Mouse (Mus musculus): Measurements from ENCODE around the gene Plekhj1. TPM values are rescaled to one million over a fixed set of nuclear protein-coding genes. Genes with fewer than 3 reads are reported as not detected.
A peak's percentile ranks its signal among the peaks of the same experiment; 100 is the strongest.
"Not testable (repeated sequence)": the region's sequence is repeated elsewhere in the genome, so short reads cannot be mapped to it uniquely, and the experiment has no call there.

Plekhj1 gene
- polyA plus RNA-seq, 1 experiment from 2014 or later = 59.9 TPM

- peaks cover 19% of the 10 kb centered on the region; the same call in 1 of the 2 replicates for H3K27me3 ChIP-seq (replicated peaks; ENCODE audit: insufficient read depth, low read length)
- no peak for ATAC-seq
- WGBS = 64% methylated on average over 29 of the region's 30 CpGs
Measured at GRCm38 (mm10) chr10:80835617-80836016, 37.2 kb upstream of the Plekhj1 start.

GRCm38 (mm10) chr10:80832818-80833217 is 34.4 kb upstream of the Plekhj1 start:
- WGBS = 56% methylated on average over 6 of the region's 7 CpGs
- Histone ChIP-seq H3K27ac (ENCODE audit: low read length) (no peak overlapping the region), H3K9ac (replicated peaks; ENCODE audit: low read depth) (no peak overlapping the region), H3K36me3 (ENCODE audit: insufficient read depth, low read length) (0 out of 2 replicates have a peak, but pooled peaks cover 4% of the 10 kb centered on the region), H3K4me3 (ENCODE audit: low read depth, low read length) (no peak overlapping the region), H3K4me1 (ENCODE audit: insufficient read depth, low read depth, low read length) (no peaks in the 10 kb centered on the region), H3K4me2 (replicated peaks; ENCODE audit: low read depth, low read length) (no peak overlapping the region), H3K9me3 (ENCODE audit: low read length) (no peaks in the 10 kb centered on the region), H3K27me3 (replicated peaks; ENCODE audit: insufficient read depth, low read length) (peaks cover 19% of the 10 kb centered on the region; the same call in 1 of the 2 replicates)
- no peak for TF ChIP-seq EP300 (IDR thresholded peaks at IDR 0.05)
- TF ChIP-seq CTCF (IDR thresholded peaks at IDR 0.05) = no peak
- ATAC-seq = no peak
- DNase-seq (ENCODE audit: low spot score) = no peak

More at GRCm38 (mm10) chr10:80835617-80836016, 37.2 kb upstream of the Plekhj1 start:
- Histone ChIP-seq H3K4me2 (replicated peaks; ENCODE audit: low read depth, low read length) (no peak overlapping the region), H3K4me3 (ENCODE audit: low read depth, low read length) (no peak overlapping the region), H3K27ac (ENCODE audit: low read length) (no peak overlapping the region), H3K4me1 (ENCODE audit: insufficient read depth, low read depth, low read length) (no peaks in the 10 kb centered on the region), H3K9me3 (ENCODE audit: low read length) (no peaks in the 10 kb centered on the region), H3K36me3 (ENCODE audit: insufficient read depth, low read length) (no peaks in the 10 kb centered on the region), H3K9ac (replicated peaks; ENCODE audit: low read depth) (no peak overlapping the region)
- TF ChIP-seq EP300 (IDR thresholded peaks at IDR 0.05) (no peak), CTCF (IDR thresholded peaks at IDR 0.05) (no peak)
- DNase-seq (ENCODE audit: low spot score) = no peak

- no peaks in the 10 kb centered on the region for H3K9me3 ChIP-seq (ENCODE audit: low read length)
- no peak overlapping the region for H3K27ac ChIP-seq (ENCODE audit: low read length)
- H3K36me3 ChIP-seq (ENCODE audit: insufficient read depth, low read length) = 0 out of 2 replicates have a peak, but pooled peaks cover 4% of the 10 kb centered on the region
- H3K27me3 ChIP-seq (replicated peaks; ENCODE audit: insufficient read depth, low read length) = peaks cover 19% of the 10 kb centered on the region; the same call in 1 of the 2 replicates
- ATAC-seq (no peak; the same call in 1 of the 2 replicates), DNase-seq (ENCODE audit: low spot score) (peak; percentile 72)
- TF ChIP-seq EP300 (IDR thresholded peaks at IDR 0.05) (no peak), CTCF (IDR thresholded peaks at IDR 0.05) (no peak)
- WGBS = 6% methylated on average over 9 of the region's 9 CpGs
- H3K4me1 ChIP-seq (ENCODE audit: insufficient read depth, low read depth, low read length) = no peaks in the 10 kb centered on the region
- H3K4me3 ChIP-seq (ENCODE audit: low read depth, low read length) = no peak overlapping the region
- H3K4me2 ChIP-seq (replicated peaks; ENCODE audit: low read depth, low read length) = no peak overlapping the region
- H3K9ac ChIP-seq (replicated peaks; ENCODE audit: low read depth) = no peak overlapping the region
Measured at GRCm38 (mm10) chr10:80831136-80831535, 32.7 kb upstream of the Plekhj1 start.

GRCm38 (mm10) chr10:80829359-80830278 is 31.2 kb upstream of the Plekhj1 start:
- no peak overlapping the region for H3K27ac ChIP-seq (ENCODE audit: low read length)
- 0 out of 2 replicates have a peak overlapping the region, but pooled peaks have one; percentile 12 for H3K9ac ChIP-seq (replicated peaks; ENCODE audit: low read depth)
- 39% methylated on average over 1 of the region's 1 CpGs for WGBS
- no peaks in the 10 kb centered on the region for H3K9me3 ChIP-seq (ENCODE audit: low read length)
- no peak for ATAC-seq
- peaks cover 5% of the 10 kb centered on the region; the same call in 1 of the 2 replicates for H3K27me3 ChIP-seq (replicated peaks; ENCODE audit: insufficient read depth, low read length)
- DNase-seq (ENCODE audit: low spot score) = no peak
- no peaks in the 10 kb centered on the region for H3K4me1 ChIP-seq (ENCODE audit: insufficient read depth, low read depth, low read length)
- H3K4me2 ChIP-seq (replicated peaks; ENCODE audit: low read depth, low read length) = no peak overlapping the region
- H3K36me3 ChIP-seq (ENCODE audit: insufficient read depth, low read length) = 0 out of 2 replicates have a peak, but pooled peaks cover 4% of the 10 kb centered on the region
- H3K4me3 ChIP-seq (ENCODE audit: low read depth, low read length) = no peak overlapping the region
- TF ChIP-seq CTCF (IDR thresholded peaks at IDR 0.05) (no peak), EP300 (IDR thresholded peaks at IDR 0.05) (no peak)

- not testable (repeated sequence) for H3K4me3 ChIP-seq (ENCODE audit: low read depth, low read length); H3K27ac ChIP-seq (ENCODE audit: low read length); H3K27me3 ChIP-seq (replicated peaks; ENCODE audit: insufficient read depth, low read length); ATAC-seq; H3K9me3 ChIP-seq (ENCODE audit: low read length); DNase-seq (ENCODE audit: low spot score); H3K36me3 ChIP-seq (ENCODE audit: insufficient read depth, low read length); H3K4me1 ChIP-seq (ENCODE audit: insufficient read depth, low read depth, low read length); H3K9ac ChIP-seq (replicated peaks; ENCODE audit: low read depth)
- H3K4me2 ChIP-seq (replicated peaks; ENCODE audit: low read depth, low read length) = peak overlapping the region; percentile 68; the same call in 1 of the 2 replicates
- 74% methylated on average over 9 of the region's 9 CpGs for WGBS
Measured at GRCm38 (mm10) chr10:80828587-80828986, 30.2 kb upstream of the Plekhj1 start.

GRCm38 (mm10) chr10:80827870-80828420 is 29.5 kb upstream of the Plekhj1 start:
- peak overlapping the region; percentile 68 for H3K4me2 ChIP-seq (replicated peaks; ENCODE audit: low read depth, low read length)
- H3K27ac ChIP-seq (ENCODE audit: low read length) = no peak overlapping the region
- peak overlapping the region; percentile 71 for H3K4me3 ChIP-seq (ENCODE audit: low read depth, low read length)
- ATAC-seq (no peak), DNase-seq (ENCODE audit: low spot score) (no peak)
- TF ChIP-seq EP300 (IDR thresholded peaks at IDR 0.05) (no peak), CTCF (IDR thresholded peaks at IDR 0.05) (no peak)
- no peaks in the 10 kb centered on the region for H3K9me3 ChIP-seq (ENCODE audit: low read length)
- no peaks in the 10 kb centered on the region for H3K4me1 ChIP-seq (ENCODE audit: insufficient read depth, low read depth, low read length)
- 55% methylated on average over 9 of the region's 10 CpGs for WGBS
- H3K27me3 ChIP-seq (replicated peaks; ENCODE audit: insufficient read depth, low read length) = no peaks in the 10 kb centered on the region
- H3K9ac ChIP-seq (replicated peaks; ENCODE audit: low read depth) = peak overlapping the region; percentile 92
- H3K36me3 ChIP-seq (ENCODE audit: insufficient read depth, low read length) = 0 out of 2 replicates have a peak, but pooled peaks cover 4% of the 10 kb centered on the region

Data from lung, postnatal 0 days (tissue).